Mouse (Mus musculus) forebrain, embryonic 14.5 days (tissue): ENCODE data around the gene Txnl4b. TPM values are rescaled to one million over a fixed set of nuclear protein-coding genes. Genes with fewer than 3 reads are reported as not detected.

Source experiments
- ATAC-seq: fragments of 200-750 bp; cut with Nextera tagmentation; 2 replicates; pipeline ENCODE4 v1.8.0; 2017; ENCODE audit warnings: mild to moderate bottlenecking, moderate library complexity
- DNase-seq: peaks from one replicate; pipeline ENCODE4 v3.0.0-alpha.2; 2015; ENCODE audit warnings: low spot score
- H3K27ac ChIP-seq: fragments of 300-500 bp; sonication (generic); 2 replicates; pipeline ENCODE4 v1.5.1; 2014; ENCODE audit warnings: low read depth, mild to moderate bottlenecking, control low read depth, low read length, moderate library complexity
- H3K27me3 ChIP-seq: fragments of 300-500 bp; sonication (generic); replicated peaks from 2 replicates; pipeline ENCODE4 v1.6.1; 2014; ENCODE audit warnings: low read length, control low read depth, mixed read lengths; ENCODE audit not compliant: control insufficient read depth, insufficient read depth
- H3K36me3 ChIP-seq: fragments of 300-500 bp; sonication (generic); 2 replicates; pipeline ENCODE4 v1.6.1; 2014; ENCODE audit warnings: low read length, control low read depth; ENCODE audit not compliant: control insufficient read depth, insufficient read depth
- H3K4me1 ChIP-seq: fragments of 300-500 bp; sonication (generic); 2 replicates; pipeline ENCODE4 v1.6.1; 2014; ENCODE audit warnings: antibody characterized with exemption, low read length, control low read depth; ENCODE audit not compliant: control insufficient read depth, insufficient read depth
- H3K4me2 ChIP-seq: fragments of 300-500 bp; sonication (generic); 2 replicates; pipeline ENCODE4 v1.6.1; 2014; ENCODE audit warnings: mild to moderate bottlenecking, control low read depth, low read length
- H3K4me3 ChIP-seq: fragments of 300-500 bp; sonication (generic); 2 replicates; pipeline ENCODE4 v1.5.1; 2014; ENCODE audit warnings: low read depth, low read length, control low read depth
- H3K9ac ChIP-seq: fragments of 300-500 bp; sonication (generic); 2 replicates; pipeline ENCODE4 v1.6.1; 2014; ENCODE audit warnings: mild to moderate bottlenecking, low read length, control low read depth, moderate library complexity
- H3K9me3 ChIP-seq: fragments of 300-500 bp; sonication (generic); replicated peaks from 2 replicates; pipeline ENCODE4 v1.6.1; 2016; ENCODE audit warnings: low read length, control low read depth, mixed read lengths; ENCODE audit not compliant: control insufficient read depth
- WGBS: fragments of 180-500 bp; shearing (Covaris S2); extraction: QIAGEN DNeasy Blood & Tissue Kit; methylation state at CpG from one replicate; pipeline ENCODE4 v1.1.7; 2014; 5-methylcytosine and 5-hydroxymethylcytosine counted together
- polyA plus RNA-seq: library from polyadenylated mRNA; unstranded; fragments of >200 nt; fragmentation: Nextera tagmentation; extraction: Ambion mirVana; gene quantifications from 2 replicates; pipeline ENCODE4 v1.2.1, GENCODE M21; 2014

Gene Txnl4b
- 33.4 and 34.1 TPM in 2 replicates for polyA plus RNA-seq

- no peaks in the 10 kb centered on the region for H3K27me3 ChIP-seq
- H3K4me1 ChIP-seq = peaks cover 11% of the 10 kb centered on the region
- H3K4me3 ChIP-seq = peak within 1 kb of the TSS; percentile 93
- H3K9me3 ChIP-seq = no peaks in the 10 kb centered on the region
- H3K9ac ChIP-seq = peak within 1 kb of the TSS; percentile 94
- under 1% methylated on average over 52 of the region's 52 CpGs for WGBS
- peak within 1 kb of the TSS; percentile 93 for H3K4me2 ChIP-seq
- H3K36me3 ChIP-seq = peaks cover 31% of the 10 kb centered on the region
- peak within 1 kb of the TSS; percentile 92 for H3K27ac ChIP-seq
- peak; percentile 100 for ATAC-seq
- DNase-seq = peak; percentile 100
These were observed at the start of gene Txnl4b, which contains the start of gene Dhx38 for GRCm38 (mm10) chr8:109565498-109566333. Txnl4b (plus strand) TSS chr8:109565892. Dhx38 (minus strand) TSS chr8:109565861.

- H3K4me1 ChIP-seq = no peaks in the 10 kb centered on the region
- no peaks in the 10 kb centered on the region for H3K36me3 ChIP-seq
- H3K4me2 ChIP-seq = no peak overlapping the region
- 81% methylated on average over 2 of the region's 2 CpGs for WGBS
- ATAC-seq (no peak), DNase-seq (no peak)
- H3K9ac ChIP-seq = no peak overlapping the region
- H3K4me3 ChIP-seq = no peak overlapping the region
- H3K27me3 ChIP-seq = no peaks in the 10 kb centered on the region
- H3K9me3 ChIP-seq = no peaks in the 10 kb centered on the region
- H3K27ac ChIP-seq = no peak overlapping the region
These were observed 41.7 kb upstream of the Txnl4b start for GRCm38 (mm10) chr8:109524008-109524407.

GRCm38 (mm10) chr8:109535140-109535990 lies 30.3 kb upstream of the Txnl4b start:
- Histone ChIP-seq H3K4me3 (no peak overlapping the region), H3K9me3 (no peaks in the 10 kb centered on the region), H3K27ac (no peak overlapping the region), H3K4me1 (peaks cover 3% of the 10 kb centered on the region; the same call in 1 of the 2 replicates), H3K36me3 (no peaks in the 10 kb centered on the region), H3K4me2 (no peak overlapping the region), H3K27me3 (no peaks in the 10 kb centered on the region), H3K9ac (no peak overlapping the region)
- ATAC-seq = no peak
- peak; percentile 41 for DNase-seq
- 90% methylated on average over 19 of the region's 19 CpGs for WGBS

- H3K27ac ChIP-seq = no peak overlapping the region
- WGBS = 1% methylated on average over 5 of the region's 5 CpGs
- no peaks in the 10 kb centered on the region for H3K27me3 ChIP-seq
These were observed 29.0 kb upstream of the Txnl4b start for GRCm38 (mm10) chr8:109536703-109537102.

GRCm38 (mm10) chr8:109542165-109542564 lies 23.5 kb upstream of the Txnl4b start:
- WGBS = 75% methylated on average over 5 of the region's 5 CpGs
- H3K36me3 ChIP-seq = peaks cover 9% of the 10 kb centered on the region
- no peak for DNase-seq
- no peak overlapping the region for H3K4me2 ChIP-seq
- no peaks in the 10 kb centered on the region for H3K27me3 ChIP-seq
- no peak for ATAC-seq
- no peaks in the 10 kb centered on the region for H3K4me1 ChIP-seq
- no peak overlapping the region for H3K4me3 ChIP-seq
- H3K27ac ChIP-seq = no peak overlapping the region
- no peaks in the 10 kb centered on the region for H3K9me3 ChIP-seq
- H3K9ac ChIP-seq = no peak overlapping the region

More at GRCm38 (mm10) chr8:109536703-109537102, 29.0 kb upstream of the Txnl4b start:
- peaks cover 3% of the 10 kb centered on the region; the same call in 1 of the 2 replicates for H3K4me1 ChIP-seq
- no peak overlapping the region for H3K4me2 ChIP-seq
- H3K9me3 ChIP-seq = no peaks in the 10 kb centered on the region
- ATAC-seq (peak; percentile 77), DNase-seq (peak; percentile 85)
- no peak overlapping the region for H3K4me3 ChIP-seq
- no peak overlapping the region for H3K9ac ChIP-seq
- H3K36me3 ChIP-seq = no peaks in the 10 kb centered on the region

GRCm38 (mm10) chr8:109542748-109543519 lies 22.8 kb upstream of the Txnl4b start:
- no peak for ATAC-seq
- H3K4me1 ChIP-seq = no peaks in the 10 kb centered on the region
- no peak for DNase-seq

GRCm38 (mm10) chr8:109544049-109544448 lies 21.6 kb upstream of the Txnl4b start:
- no peak overlapping the region for H3K27ac ChIP-seq
- peaks cover 28% of the 10 kb centered on the region for H3K36me3 ChIP-seq
- no peaks in the 10 kb centered on the region for H3K4me1 ChIP-seq
- DNase-seq = no peak
- H3K9me3 ChIP-seq = no peaks in the 10 kb centered on the region
- H3K4me3 ChIP-seq = no peak overlapping the region
- H3K27me3 ChIP-seq = no peaks in the 10 kb centered on the region
- 48% methylated on average over 3 of the region's 3 CpGs for WGBS
- H3K9ac ChIP-seq = no peak overlapping the region
- ATAC-seq = no peak
- no peak overlapping the region for H3K4me2 ChIP-seq

More at GRCm38 (mm10) chr8:109542748-109543519, 22.8 kb upstream of the Txnl4b start:
- Histone ChIP-seq H3K27me3 (no peaks in the 10 kb centered on the region), H3K9me3 (no peaks in the 10 kb centered on the region), H3K4me2 (no peak overlapping the region), H3K27ac (no peak overlapping the region), H3K9ac (no peak overlapping the region), H3K4me3 (no peak overlapping the region), H3K36me3 (peaks cover 17% of the 10 kb centered on the region)
- WGBS = 86% methylated on average over 8 of the region's 8 CpGs

- H3K36me3 ChIP-seq = peaks cover 99% of the 10 kb centered on the region
- no peak overlapping the region for H3K4me2 ChIP-seq
- peak; percentile 36 for DNase-seq
- H3K4me3 ChIP-seq = no peak overlapping the region
- ATAC-seq = no peak
- H3K9me3 ChIP-seq = no peaks in the 10 kb centered on the region
- H3K27ac ChIP-seq = no peak overlapping the region
- H3K9ac ChIP-seq = no peak overlapping the region
- 38% methylated on average over 3 of the region's 3 CpGs for WGBS
- H3K27me3 ChIP-seq = no peaks in the 10 kb centered on the region
- no peaks in the 10 kb centered on the region for H3K4me1 ChIP-seq
These were observed 14.0 kb upstream of the Txnl4b start for GRCm38 (mm10) chr8:109551663-109552062.
